Mouse (Mus musculus) bone marrow, adult 2 months (tissue): ENCODE measurements around the gene Ddb1.

Experiments
- CTCF ChIP-seq: fragments of 200-500 bp; IDR thresholded peaks from 2 replicates; pipeline ENCODE4 v1.5.1; 2011; ENCODE audit warnings: low read length, control low read depth; ENCODE audit not compliant: control insufficient read depth, insufficient read depth
- POLR2A ChIP-seq: fragments of 200-500 bp; IDR thresholded peaks from 2 replicates; pipeline ENCODE4 v1.6.1; 2011; ENCODE audit warnings: low read depth, mild to moderate bottlenecking, control low read depth, low read length, borderline replicate concordance; ENCODE audit not compliant: control insufficient read depth

GRCm38 (mm10) chr19:10656058-10656457 lies 50.9 kb downstream of the Ddb1 start:
- TF ChIP-seq CTCF: no peak
- no peak for TF ChIP-seq POLR2A
